Mouse (Mus musculus) thymus, adult 2 months (tissue): Measurements from ENCODE around the gene Shld1. TPM values are rescaled to one million over a fixed set of nuclear protein-coding genes. Genes with fewer than 3 reads are reported as not detected.

Experiments
- DNase-seq: peaks from one replicate; pipeline ENCODE4 v3.0.0; 2021
- H3K27ac ChIP-seq: fragments of 200-500 bp; 2 replicates; pipeline ENCODE4 v1.5.1; 2012; ENCODE audit warnings: low read length, control low read depth; ENCODE audit not compliant: control insufficient read depth, insufficient read depth
- H3K27me3 ChIP-seq: fragments of 200-500 bp; 2 replicates; pipeline ENCODE4 v1.6.1; 2012; ENCODE audit warnings: mild to moderate bottlenecking, low read length, moderate library complexity, mixed read lengths; ENCODE audit not compliant: control insufficient read depth, insufficient read depth
- H3K36me3 ChIP-seq: fragments of 200-500 bp; 2 replicates; pipeline ENCODE4 v1.6.1; 2012; ENCODE audit warnings: mild to moderate bottlenecking, low read length, moderate library complexity; ENCODE audit not compliant: control insufficient read depth, insufficient read depth
- H3K4me1 ChIP-seq: fragments of 200-500 bp; replicated peaks from 2 replicates; pipeline ENCODE4 v1.6.1; 2012; ENCODE audit warnings: low read length; ENCODE audit not compliant: control insufficient read depth, insufficient read depth
- H3K4me3 ChIP-seq: fragments of 200-500 bp; 2 replicates; pipeline ENCODE4 v1.5.1; 2012; ENCODE audit warnings: mild to moderate bottlenecking, low read length, control low read depth, moderate library complexity; ENCODE audit not compliant: control insufficient read depth, insufficient read depth
- CTCF ChIP-seq: fragments of 200-500 bp; IDR thresholded peaks from 2 replicates; pipeline ENCODE4 v1.5.1; 2012; ENCODE audit warnings: mild to moderate bottlenecking, control low read depth, low read length, moderate library complexity, borderline replicate concordance; ENCODE audit not compliant: control insufficient read depth, poor library complexity, insufficient read depth; ENCODE audit errors: extremely low read depth
- POLR2A ChIP-seq: fragments of 200-500 bp; IDR thresholded peaks from 2 replicates; pipeline ENCODE4 v1.6.1; 2012; ENCODE audit warnings: mild to moderate bottlenecking, low read length, control low read depth, moderate library complexity; ENCODE audit not compliant: control insufficient read depth, poor library complexity, insufficient read depth; ENCODE audit errors: extremely low read depth
- WGBS: fragments of 180-500 bp; shearing (Covaris S2); methylation state at CpG from one replicate; pipeline ENCODE4 v1.1.7; 2018; 5-methylcytosine and 5-hydroxymethylcytosine counted together
- polyA plus RNA-seq: library from polyadenylated mRNA; depleted of rRNA; stranded (reverse); fragments of >200 nt; gene quantifications from 2 replicates; pipeline ENCODE4 v1.2.3, GENCODE M21; 2012

The Shld1 gene
- polyA plus RNA-seq, 1 experiment = 20.8 TPM

DNA sequence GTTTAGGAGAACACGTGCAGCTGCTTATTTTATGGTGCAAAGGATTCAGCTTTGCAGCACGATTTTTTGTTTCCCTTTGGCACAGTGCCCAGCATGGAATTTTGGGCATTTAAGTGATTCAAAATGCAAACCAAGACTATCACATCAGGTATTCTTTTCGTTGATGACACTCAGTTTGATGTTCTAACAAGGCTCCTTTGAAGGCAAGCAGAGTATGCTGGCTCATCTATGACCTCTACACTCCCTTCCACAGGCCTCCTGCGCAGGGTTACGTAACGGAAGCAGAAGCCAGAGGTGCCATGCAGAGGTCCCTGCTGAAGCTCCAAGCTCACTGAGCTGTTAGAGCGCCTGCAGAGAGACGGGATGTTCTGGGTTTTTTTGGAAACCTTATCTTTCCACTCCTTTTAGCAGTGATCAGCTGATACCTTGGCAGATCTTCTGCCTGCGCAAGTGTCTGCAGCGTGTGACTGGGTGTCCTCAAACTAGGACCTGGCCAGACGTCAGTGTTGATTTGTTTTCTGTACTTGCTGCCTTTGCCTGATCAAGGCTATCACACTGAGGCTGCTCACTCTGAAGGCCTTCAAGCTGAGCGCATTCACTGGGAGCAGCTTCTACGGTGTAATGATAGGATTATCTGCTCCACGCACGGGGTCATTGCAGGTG lies 3.0 kb downstream of the Shld1 start:
- Histone ChIP-seq H3K4me3 (no peak overlapping the region), H3K36me3 (no peaks in the 10 kb centered on the region), H3K4me1 (peaks cover 22% of the 10 kb centered on the region), H3K27ac (peak overlapping the region; percentile 43; the same call in 1 of the 2 replicates), H3K27me3 (no peaks in the 10 kb centered on the region)
- no peak for DNase-seq
- no peak for TF ChIP-seq POLR2A
- TF ChIP-seq CTCF = no peak
- WGBS = 85% methylated on average over 15 of the region's 15 CpGs

DNA sequence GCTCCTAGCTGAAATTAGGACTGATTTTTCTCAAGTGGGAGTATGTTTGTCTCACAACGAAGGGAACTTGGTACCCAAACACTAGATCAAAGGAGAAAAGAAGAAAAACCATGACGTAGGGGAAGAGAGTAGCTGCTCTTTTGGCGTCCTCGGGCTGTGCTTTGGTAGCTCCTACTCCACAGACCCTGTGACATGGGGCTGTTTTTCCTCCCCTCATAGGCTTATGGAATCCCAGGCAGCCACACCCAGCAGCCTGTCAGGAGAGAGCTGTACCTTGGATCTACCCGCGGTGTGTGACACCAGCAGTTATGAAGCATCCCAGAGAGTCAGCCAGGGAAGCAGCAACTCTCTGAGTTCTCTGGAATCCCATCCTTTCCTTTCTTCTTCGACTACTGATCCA lies 5.0 kb downstream of the Shld1 start:
- H3K4me3 ChIP-seq = no peak overlapping the region
- no peaks in the 10 kb centered on the region for H3K36me3 ChIP-seq
- no peaks in the 10 kb centered on the region for H3K27me3 ChIP-seq
- H3K27ac ChIP-seq = no peak overlapping the region
- peaks cover 18% of the 10 kb centered on the region for H3K4me1 ChIP-seq
- TF ChIP-seq CTCF (no peak), POLR2A (no peak)
- 86% methylated on average over 7 of the region's 7 CpGs for WGBS
- no peak for DNase-seq

DNA sequence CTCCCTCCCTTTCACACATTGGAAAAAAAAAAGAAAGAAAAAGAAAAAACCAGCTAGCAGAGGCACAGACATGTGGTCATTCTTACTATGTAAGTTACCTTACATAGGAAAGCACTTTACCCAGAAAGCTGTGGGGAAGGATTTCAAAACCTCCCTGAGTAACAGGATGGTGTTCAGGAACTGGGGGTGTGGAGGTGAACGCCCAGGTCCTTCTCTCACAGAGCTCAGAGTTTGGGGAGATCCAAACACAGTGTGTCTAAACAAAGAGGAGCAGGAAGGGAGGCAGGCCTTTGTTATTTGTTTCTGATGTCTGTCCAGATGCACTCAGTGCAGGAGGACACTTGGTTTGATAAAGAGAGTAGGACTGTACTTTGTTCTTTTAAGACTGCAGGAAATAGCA lies 5.6 kb downstream of the Shld1 start:
- TF ChIP-seq CTCF = no peak
- TF ChIP-seq POLR2A = no peak
- no peak for DNase-seq
- no peaks in the 10 kb centered on the region for H3K27me3 ChIP-seq
- H3K27ac ChIP-seq = no peak overlapping the region
- WGBS = 73% methylated on average over 1 of the region's 1 CpGs
- peaks cover 17% of the 10 kb centered on the region for H3K4me1 ChIP-seq
- H3K36me3 ChIP-seq = no peaks in the 10 kb centered on the region
- no peak overlapping the region for H3K4me3 ChIP-seq

DNA sequence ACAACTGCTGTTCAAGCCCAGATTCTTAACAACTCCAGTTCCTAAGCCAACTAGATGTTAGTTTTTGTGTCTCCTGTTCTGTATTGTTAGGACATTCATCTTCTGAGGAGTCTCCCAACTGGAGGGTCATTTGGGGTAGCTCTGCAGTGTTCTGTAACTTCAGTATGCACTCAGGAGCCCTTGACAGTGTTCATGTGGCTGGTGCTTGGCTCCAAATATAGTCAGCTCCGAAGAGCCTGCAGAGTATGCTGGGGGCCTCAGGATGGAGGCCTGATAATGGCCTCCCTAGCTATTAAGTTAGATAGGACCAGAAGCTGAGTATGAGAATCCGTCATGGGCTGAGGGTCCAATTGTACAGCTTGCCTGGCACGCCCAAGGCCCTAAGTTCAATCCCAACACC lies 7.2 kb downstream of the Shld1 start:
- no peak overlapping the region for H3K27ac ChIP-seq
- H3K4me1 ChIP-seq = peaks cover 9% of the 10 kb centered on the region; the same call in 1 of the 2 replicates
- WGBS = 95% methylated on average over 3 of the region's 3 CpGs
- no peaks in the 10 kb centered on the region for H3K36me3 ChIP-seq
- TF ChIP-seq POLR2A = no peak
- TF ChIP-seq CTCF = no peak
- no peak overlapping the region for H3K4me3 ChIP-seq
- DNase-seq = no peak
- no peaks in the 10 kb centered on the region for H3K27me3 ChIP-seq

DNA sequence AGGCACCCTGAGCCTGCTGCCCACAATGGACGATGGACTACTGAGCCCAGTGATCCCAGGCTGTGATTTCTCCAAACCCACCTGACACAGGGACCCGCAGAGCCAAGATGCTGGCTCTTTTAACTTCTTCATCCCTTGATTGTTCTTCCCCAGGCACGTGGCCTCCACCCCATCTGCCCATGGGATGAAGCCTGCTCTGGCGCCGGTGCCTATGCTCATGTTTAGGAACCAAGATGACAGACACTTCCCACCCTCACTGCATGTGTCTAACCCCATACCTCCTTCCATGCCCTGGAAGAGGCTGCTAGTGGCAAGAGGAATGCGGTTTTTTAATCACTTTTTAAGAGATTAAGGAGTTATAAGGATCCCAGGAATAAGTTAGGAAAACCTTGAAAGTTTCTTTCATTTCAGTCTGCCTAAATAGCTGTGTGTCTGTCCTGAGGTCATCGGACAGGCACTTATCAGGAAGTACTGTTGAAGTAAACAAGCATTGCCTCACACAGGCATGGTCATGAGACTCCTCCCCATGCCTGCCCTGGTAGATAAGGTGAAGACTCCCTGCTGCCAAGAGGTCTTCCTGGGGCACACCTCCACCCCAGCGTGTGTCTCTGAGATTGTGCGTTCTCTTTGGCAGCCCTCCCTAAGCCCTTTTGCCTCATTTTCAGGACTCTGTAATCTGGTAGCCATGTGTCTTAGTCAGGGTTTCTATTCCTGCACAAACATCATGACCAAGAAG lies 8.8 kb downstream of the Shld1 start:
- TF ChIP-seq CTCF (no peak), POLR2A (no peak)
- no peak overlapping the region for H3K4me3 ChIP-seq
- 93% methylated on average over 9 of the region's 9 CpGs for WGBS
- no peak for DNase-seq
- H3K27me3 ChIP-seq = no peaks in the 10 kb centered on the region
- no peaks in the 10 kb centered on the region for H3K36me3 ChIP-seq
- H3K4me1 ChIP-seq = no peaks in the 10 kb centered on the region
- no peak overlapping the region for H3K27ac ChIP-seq

DNA sequence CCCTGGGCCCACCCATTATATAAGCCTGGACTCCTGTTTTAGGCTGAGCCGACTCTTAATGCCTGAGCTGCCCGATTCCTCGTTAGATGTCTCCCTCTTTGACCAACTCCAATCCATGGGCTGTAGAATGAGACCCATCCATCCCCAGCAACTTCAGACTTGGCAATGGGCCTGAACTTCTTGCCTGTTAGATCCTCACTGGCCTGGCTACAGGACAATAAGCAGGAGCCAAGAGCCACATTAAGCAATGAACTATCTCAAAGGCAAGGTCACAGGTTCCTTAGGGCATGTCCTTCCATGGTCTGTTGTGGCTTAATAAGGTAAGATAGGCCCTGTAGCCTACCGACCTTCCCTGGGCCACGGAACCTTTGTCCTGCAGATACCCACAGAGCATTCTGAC lies 9.8 kb downstream of the Shld1 start:
- DNase-seq = no peak

DNA sequence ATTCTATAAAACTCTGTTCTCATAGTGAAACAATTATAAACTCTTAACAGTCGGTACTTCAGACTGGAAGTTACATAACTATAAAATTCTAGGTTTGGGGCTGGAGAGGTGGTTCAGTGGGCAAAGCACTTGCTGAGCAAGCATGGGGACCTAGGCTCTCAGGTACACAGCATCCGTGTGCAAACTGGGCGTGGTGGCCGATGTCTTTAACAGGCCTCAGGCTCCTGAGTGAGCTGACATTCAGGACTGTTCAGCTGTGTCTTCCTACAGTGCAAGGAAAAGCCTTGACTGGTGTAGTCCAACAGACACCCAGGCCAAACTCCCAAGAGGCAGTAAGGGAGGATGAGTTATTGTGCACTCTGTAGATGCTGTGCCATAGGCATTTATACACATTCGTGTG lies 10.5 kb downstream of the Shld1 start:
- no peak for DNase-seq
- Histone ChIP-seq H3K27me3 (no peaks in the 10 kb centered on the region), H3K36me3 (no peaks in the 10 kb centered on the region), H3K27ac (no peak overlapping the region), H3K4me3 (no peak overlapping the region), H3K4me1 (no peaks in the 10 kb centered on the region)
- no peak for TF ChIP-seq CTCF
- TF ChIP-seq POLR2A = no peak
- WGBS = 95% methylated on average over 5 of the region's 5 CpGs

More for the DNA sequence above, 9.8 kb downstream of the Shld1 start:
- 96% methylated on average over 5 of the region's 5 CpGs for WGBS
- Histone ChIP-seq H3K27ac (no peak overlapping the region), H3K36me3 (no peaks in the 10 kb centered on the region), H3K4me3 (no peak overlapping the region), H3K27me3 (no peaks in the 10 kb centered on the region), H3K4me1 (no peaks in the 10 kb centered on the region)
- no peak for TF ChIP-seq POLR2A
- no peak for TF ChIP-seq CTCF
